Mouse (Mus musculus) cerebellum, adult 9-11 months (tissue): Measurements from ENCODE around the gene Olfr68.
"Not testable (repeated sequence)": the region's sequence is repeated elsewhere in the genome, so short reads cannot be mapped to it uniquely, and the experiment has no call there.

Source experiments
- DNase-seq: peaks from one replicate; pipeline ENCODE4 v3.0.0; 2022

Olfr68 gene

GRCm38 (mm10) chr7:103762212-103762611, 17.3 kb downstream of the Olfr68 start:
- DNase-seq: not testable (repeated sequence)

DNA sequence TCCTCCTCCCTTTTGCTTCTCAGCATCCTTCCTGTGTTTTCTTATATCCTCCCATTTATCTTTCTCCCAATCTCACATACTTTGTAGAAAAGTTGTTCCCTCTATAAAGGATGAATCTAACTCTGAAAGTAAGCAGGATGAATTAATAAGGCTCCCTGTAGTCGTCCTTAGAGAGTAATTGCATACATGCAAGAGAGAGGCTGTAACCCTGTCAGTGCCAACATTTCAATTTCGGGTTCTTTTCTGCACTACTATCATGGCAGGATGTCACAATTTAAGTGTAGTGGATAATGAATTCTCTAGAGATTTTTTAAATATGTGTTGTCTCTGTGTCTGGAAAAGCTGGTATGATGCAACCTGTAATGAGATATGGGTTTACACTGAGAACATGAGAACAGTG, 22.3 kb downstream of the Olfr68 start, which contains the start of gene Olfr630:
Gene Olfr630 (minus strand): TSS at position 101 of the 400 bp plus-strand sequence.
- DNase-seq: no peak

DNA sequence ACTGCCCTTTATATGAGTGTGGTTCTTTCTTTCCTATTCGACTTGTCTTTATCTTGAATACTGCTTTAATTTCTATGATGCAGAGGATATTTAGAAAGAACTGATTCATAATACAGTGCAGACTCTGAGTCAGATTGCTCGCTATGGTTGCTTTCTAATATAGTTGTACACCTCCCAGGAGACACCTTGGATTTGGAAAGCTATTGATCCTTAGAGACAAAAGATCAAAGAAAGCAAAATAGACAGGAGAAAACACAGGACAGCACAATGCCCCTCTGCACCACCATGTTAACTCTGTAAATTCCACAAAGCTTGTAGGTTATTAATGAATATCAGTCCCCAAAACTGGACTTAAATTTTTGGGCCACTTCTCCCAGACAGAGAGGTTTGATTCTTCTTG, 34.7 kb downstream of the Olfr68 start, which contains the start of gene Olfr629:
Gene Olfr629 (minus strand): TSS at position 101 of the 400 bp plus-strand sequence.
- no peak for DNase-seq

DNA sequence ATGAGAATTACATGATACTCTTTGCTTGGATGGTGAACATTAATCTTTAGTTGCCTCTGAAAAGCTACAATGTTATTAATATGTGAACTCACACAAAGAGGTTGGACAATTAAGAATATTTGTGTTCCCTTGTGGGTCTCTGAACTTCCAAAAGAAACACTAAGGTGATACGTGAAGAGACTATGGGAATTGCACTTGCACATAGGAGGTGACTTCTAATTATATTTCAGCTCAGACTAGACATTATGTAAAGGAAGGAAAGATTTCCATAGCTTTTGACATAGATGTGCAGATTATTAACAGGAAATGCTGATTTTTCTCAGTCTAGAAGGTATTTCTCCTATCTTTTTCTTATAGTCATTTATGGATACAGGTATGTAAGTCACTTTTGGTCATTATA, 49.4 kb downstream of the Olfr68 start, which contains the start of gene Olfr628:
Gene Olfr628 (plus strand): TSS at position 301 of the 400 bp plus-strand sequence.
- DNase-seq: no peak
